Mouse (Mus musculus): ENCODE results near the gene Hadh. TPM values are rescaled to one million over a fixed set of nuclear protein-coding genes. Genes with fewer than 3 reads are reported as not detected.

Hadh gene
- total and polyA plus RNA-seq, 2 experiments from 2014 or later = 18.9 to 32.2 TPM

- Histone ChIP-seq H3K4me3 (ENCODE audit: low read depth, low read length) (no peak overlapping the region), H3K9ac (replicated peaks; ENCODE audit: low read length, poor library complexity, severe bottlenecking) (no peak overlapping the region), H3K9me3 (ENCODE audit: low read length) (no peaks in the 10 kb centered on the region), H3K27me3 (ENCODE audit: insufficient read depth, low read length) (no peaks in the 10 kb centered on the region), H3K4me1 (ENCODE audit: insufficient read depth, low read length) (no peaks in the 10 kb centered on the region), H3K27ac (ENCODE audit: low read depth, low read length) (no peak overlapping the region), H3K4me2 (ENCODE audit: low read depth, low read length, poor library complexity, severe bottlenecking) (no peak overlapping the region), H3K36me3 (ENCODE audit: insufficient read depth, low read length) (no peaks in the 10 kb centered on the region)
- 89% methylated on average over 14 of the region's 14 CpGs for WGBS
- no peak for DNase-seq (ENCODE audit: low spot score)
- TF ChIP-seq CTCF (IDR thresholded peaks at IDR 0.05) = no peak
- ATAC-seq (ENCODE audit: low FRiP score) = no peak
Measured at GRCm38 (mm10) chr3:131218636-131219390, 53.1 kb downstream of the Hadh start.

DNA sequence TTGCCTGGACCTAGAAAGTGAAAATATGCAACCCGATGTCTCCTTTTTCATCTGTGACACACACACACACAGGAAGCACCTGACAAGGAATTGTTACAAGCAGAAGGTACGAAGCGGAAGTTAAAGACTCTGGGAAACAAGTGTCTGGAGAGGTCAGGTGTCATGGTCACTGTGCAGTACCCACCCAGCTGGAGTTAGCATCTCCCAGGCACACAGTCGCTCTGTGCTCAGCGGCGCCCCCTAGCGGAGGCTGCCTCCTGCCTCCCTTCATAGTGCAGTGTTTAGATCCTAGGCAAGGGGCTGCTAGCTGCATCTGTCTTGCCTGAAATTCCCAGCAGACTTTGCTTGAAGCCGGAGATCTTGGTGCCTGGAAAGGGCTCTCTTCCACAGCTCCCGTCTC, 57.1 kb downstream of the Hadh start:
- no peak overlapping the region for H3K4me3 ChIP-seq (ENCODE audit: low read depth, low read length)
- H3K4me2 ChIP-seq (ENCODE audit: low read depth, low read length, poor library complexity, severe bottlenecking) = no peak overlapping the region
- H3K27ac ChIP-seq (ENCODE audit: low read depth, low read length) = no peak overlapping the region
- 68% methylated on average over 9 of the region's 9 CpGs for WGBS
- H3K9me3 ChIP-seq (ENCODE audit: low read length) = no peaks in the 10 kb centered on the region
- H3K27me3 ChIP-seq (ENCODE audit: insufficient read depth, low read length) = no peaks in the 10 kb centered on the region
- no peak overlapping the region for H3K9ac ChIP-seq (replicated peaks; ENCODE audit: low read length, poor library complexity, severe bottlenecking)
- H3K4me1 ChIP-seq (ENCODE audit: insufficient read depth, low read length) = no peaks in the 10 kb centered on the region
- no peak for ATAC-seq (ENCODE audit: low FRiP score)
- no peaks in the 10 kb centered on the region for H3K36me3 ChIP-seq (ENCODE audit: insufficient read depth, low read length)
- DNase-seq (ENCODE audit: low spot score) = no peak
- peak; percentile 64 for TF ChIP-seq CTCF (IDR thresholded peaks at IDR 0.05)

DNA sequence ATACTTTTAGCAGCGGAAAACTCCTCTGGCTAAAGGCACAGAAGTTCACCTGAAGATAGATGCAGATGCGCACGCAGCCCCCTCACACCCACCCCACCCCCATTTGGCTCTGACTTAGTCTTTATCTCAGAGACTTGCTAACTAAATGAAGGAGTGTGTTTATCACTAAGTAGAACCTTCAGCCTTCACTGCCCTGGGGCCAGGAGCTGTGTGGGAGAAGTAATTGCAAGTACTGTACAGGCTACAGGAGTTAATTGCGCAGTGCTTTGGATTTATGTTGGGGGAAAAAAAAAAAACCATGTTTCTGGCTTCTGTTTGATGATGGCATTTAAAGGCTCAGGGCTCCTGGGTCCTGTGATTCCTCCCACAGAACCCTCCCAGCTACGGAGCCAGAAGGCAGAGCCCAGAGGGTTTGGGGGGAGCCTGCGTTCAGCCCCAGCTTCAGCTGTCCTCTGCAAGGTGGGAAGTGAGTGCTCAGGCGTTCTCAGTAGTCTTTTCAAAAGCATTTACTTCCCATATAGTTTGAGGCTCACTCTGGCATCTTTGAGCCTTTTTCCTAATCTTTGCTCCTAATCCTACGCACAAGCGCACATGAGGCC, 57.7 kb downstream of the Hadh start:
- Histone ChIP-seq H3K27me3 (ENCODE audit: insufficient read depth, low read length) (no peaks in the 10 kb centered on the region), H3K27ac (ENCODE audit: low read depth, low read length) (no peak overlapping the region), H3K9me3 (ENCODE audit: low read length) (no peaks in the 10 kb centered on the region), H3K4me2 (ENCODE audit: low read depth, low read length, poor library complexity, severe bottlenecking) (no peak overlapping the region), H3K36me3 (ENCODE audit: insufficient read depth, low read length) (no peaks in the 10 kb centered on the region), H3K4me3 (ENCODE audit: low read depth, low read length) (no peak overlapping the region), H3K4me1 (ENCODE audit: insufficient read depth, low read length) (no peaks in the 10 kb centered on the region), H3K9ac (replicated peaks; ENCODE audit: low read length, poor library complexity, severe bottlenecking) (no peak overlapping the region)
- 77% methylated on average over 9 of the region's 9 CpGs for WGBS
- TF ChIP-seq CTCF (IDR thresholded peaks at IDR 0.05) = no peak
- ATAC-seq (ENCODE audit: low FRiP score) (no peak), DNase-seq (ENCODE audit: low spot score) (no peak)

GRCm38 (mm10) chr3:131212200-131212599, 59.7 kb downstream of the Hadh start:
- Histone ChIP-seq H3K4me2 (ENCODE audit: low read depth, low read length, poor library complexity, severe bottlenecking) (no peak overlapping the region), H3K4me1 (ENCODE audit: insufficient read depth, low read length) (no peaks in the 10 kb centered on the region), H3K4me3 (ENCODE audit: low read depth, low read length) (no peak overlapping the region), H3K27me3 (ENCODE audit: insufficient read depth, low read length) (no peaks in the 10 kb centered on the region), H3K36me3 (ENCODE audit: insufficient read depth, low read length) (no peaks in the 10 kb centered on the region), H3K27ac (ENCODE audit: low read depth, low read length) (no peak overlapping the region), H3K9ac (replicated peaks; ENCODE audit: low read length, poor library complexity, severe bottlenecking) (no peak overlapping the region), H3K9me3 (ENCODE audit: low read length) (no peaks in the 10 kb centered on the region)
- no peak for DNase-seq (ENCODE audit: low spot score)
- WGBS = 83% methylated on average over 7 of the region's 7 CpGs
- no peak for ATAC-seq (ENCODE audit: low FRiP score)
- TF ChIP-seq CTCF (IDR thresholded peaks at IDR 0.05) = peak; percentile 50

- DNase-seq (ENCODE audit: low spot score) (no peak), ATAC-seq (ENCODE audit: low FRiP score) (no peak)
- no peak overlapping the region for H3K4me3 ChIP-seq (ENCODE audit: low read depth, low read length)
- no peak overlapping the region for H3K9ac ChIP-seq (replicated peaks; ENCODE audit: low read length, poor library complexity, severe bottlenecking)
- WGBS = 62% methylated on average over 13 of the region's 13 CpGs
- H3K9me3 ChIP-seq (ENCODE audit: low read length) = no peaks in the 10 kb centered on the region
- no peaks in the 10 kb centered on the region for H3K4me1 ChIP-seq (ENCODE audit: insufficient read depth, low read length)
- no peak overlapping the region for H3K4me2 ChIP-seq (ENCODE audit: low read depth, low read length, poor library complexity, severe bottlenecking)
- no peaks in the 10 kb centered on the region for H3K36me3 ChIP-seq (ENCODE audit: insufficient read depth, low read length)
- no peaks in the 10 kb centered on the region for H3K27me3 ChIP-seq (ENCODE audit: insufficient read depth, low read length)
- no peak for TF ChIP-seq CTCF (IDR thresholded peaks at IDR 0.05)
- no peak overlapping the region for H3K27ac ChIP-seq (ENCODE audit: low read depth, low read length)
Measured at GRCm38 (mm10) chr3:131208265-131208891, 63.5 kb downstream of the Hadh start.

- H3K27ac ChIP-seq (ENCODE audit: low read depth, low read length) = no peak overlapping the region
- TF ChIP-seq CTCF (IDR thresholded peaks at IDR 0.05) = peak; percentile 17; the same call in 1 of the 2 replicates
- H3K4me1 ChIP-seq (ENCODE audit: insufficient read depth, low read length) = no peaks in the 10 kb centered on the region
- no peak overlapping the region for H3K9ac ChIP-seq (replicated peaks; ENCODE audit: low read length, poor library complexity, severe bottlenecking)
- no peak overlapping the region for H3K4me2 ChIP-seq (ENCODE audit: low read depth, low read length, poor library complexity, severe bottlenecking)
- H3K36me3 ChIP-seq (ENCODE audit: insufficient read depth, low read length) = no peaks in the 10 kb centered on the region
- H3K9me3 ChIP-seq (ENCODE audit: low read length) = no peaks in the 10 kb centered on the region
- WGBS = 80% methylated on average over 5 of the region's 5 CpGs
- DNase-seq (ENCODE audit: low spot score) = no peak
- no peak for ATAC-seq (ENCODE audit: low FRiP score)
- H3K27me3 ChIP-seq (ENCODE audit: insufficient read depth, low read length) = no peaks in the 10 kb centered on the region
- no peak overlapping the region for H3K4me3 ChIP-seq (ENCODE audit: low read depth, low read length)
Measured at GRCm38 (mm10) chr3:131207846-131208245, 64.1 kb downstream of the Hadh start.
